Mouse (Mus musculus) cerebellum, adult 2 months (tissue): ENCODE results near the gene Nos1.

ENCODE experiments used
- CTCF ChIP-seq: fragments of 200-500 bp; IDR thresholded peaks from 2 replicates; pipeline ENCODE4 v1.5.1; 2011; ENCODE audit warnings: low read depth, mild to moderate bottlenecking, control low read depth, low read length, moderate library complexity, borderline replicate concordance; ENCODE audit not compliant: insufficient read depth
- POLR2A ChIP-seq: fragments of 200-500 bp; IDR thresholded peaks from 2 replicates; pipeline ENCODE4 v1.6.1; 2011; ENCODE audit warnings: low read length, control low read depth, borderline replicate concordance; ENCODE audit not compliant: insufficient read depth

GRCm38 (mm10) chr5:117791875-117792274, 11.0 kb downstream of the Nos1 start:
- TF ChIP-seq CTCF (no peak), POLR2A (no peak)
